Mouse (Mus musculus): ENCODE results near the gene Uvrag.

DNA sequence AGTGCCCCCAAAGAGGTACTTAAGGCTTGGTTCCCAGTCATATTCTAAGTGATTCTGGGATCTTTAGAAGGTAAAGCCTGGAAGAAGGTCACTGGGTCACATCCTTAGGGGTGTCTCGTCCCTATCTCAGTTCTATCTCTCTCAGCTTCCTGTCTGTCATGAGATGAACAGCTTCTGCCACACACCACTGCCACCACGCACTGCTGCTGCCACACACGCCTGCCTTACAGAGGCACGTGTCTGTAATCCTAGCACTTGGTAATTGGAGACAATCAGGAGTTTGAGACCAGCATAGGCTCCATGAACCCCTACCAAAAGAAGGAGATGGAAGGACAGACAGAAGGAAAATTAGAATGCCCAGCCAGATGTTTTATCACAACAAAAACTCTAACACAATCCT lies 20.9 kb downstream of the Uvrag start:
- TF ChIP-seq CTCF (IDR thresholded peaks at IDR 0.05; ENCODE audit: low read depth, low read length): no peak
- TF ChIP-seq POLR2A (IDR thresholded peaks at IDR 0.05; ENCODE audit: extremely low read depth, insufficient read depth, low read length): no peak
